Mouse (Mus musculus) lung, postnatal 25 days (tissue): ENCODE data around the gene Arhgef28.

ENCODE experiments used
- DNase-seq: peaks from one replicate; pipeline ENCODE4 v3.0.0; 2022; ENCODE audit warnings: low spot score

The Arhgef28 gene

GRCm38 (mm10) chr13:98015981-98016922 is 190.0 kb downstream of the Arhgef28 start:
- peak; percentile 30 for DNase-seq

GRCm38 (mm10) chr13:98014892-98015291 is 191.3 kb downstream of the Arhgef28 start:
- DNase-seq, result no peak

- peak; percentile 62 for DNase-seq
Measured at GRCm38 (mm10) chr13:98013715-98014114, 192.5 kb downstream of the Arhgef28 start.

- peak; percentile 72 for DNase-seq
Measured at GRCm38 (mm10) chr13:98011931-98012341, 194.3 kb downstream of the Arhgef28 start.

GRCm38 (mm10) chr13:98009070-98009469 is 197.2 kb downstream of the Arhgef28 start:
- DNase-seq, result no peak

- peak; percentile 63 for DNase-seq
Measured at GRCm38 (mm10) chr13:98008588-98008987, 197.7 kb downstream of the Arhgef28 start.

- peak; percentile 60 for DNase-seq
Measured at GRCm38 (mm10) chr13:98005611-98006218, 200.5 kb downstream of the Arhgef28 start.

- no peak for DNase-seq
Measured at GRCm38 (mm10) chr13:98004647-98005414, 201.4 kb downstream of the Arhgef28 start.

GRCm38 (mm10) chr13:98003690-98004089 is 202.5 kb downstream of the Arhgef28 start:
- no peak for DNase-seq

- no peak for DNase-seq
Measured at GRCm38 (mm10) chr13:98002598-98002997, 203.6 kb downstream of the Arhgef28 start.

GRCm38 (mm10) chr13:98002121-98002520 is 204.1 kb downstream of the Arhgef28 start:
- peak; percentile 74 for DNase-seq

- DNase-seq, result no peak
Measured at GRCm38 (mm10) chr13:98001719-98002118, 204.5 kb downstream of the Arhgef28 start.

GRCm38 (mm10) chr13:98000841-98001240 is 205.4 kb downstream of the Arhgef28 start:
- DNase-seq, result no peak

- no peak for DNase-seq
Measured at GRCm38 (mm10) chr13:97999130-97999529, 207.1 kb downstream of the Arhgef28 start.

- DNase-seq, result no peak
Measured at GRCm38 (mm10) chr13:97998570-97998969, 207.7 kb downstream of the Arhgef28 start.

- no peak for DNase-seq
Measured at GRCm38 (mm10) chr13:97990939-97991338, 215.3 kb downstream of the Arhgef28 start.

- DNase-seq, result no peak
Measured at GRCm38 (mm10) chr13:97988796-97989195, 217.4 kb downstream of the Arhgef28 start.

- DNase-seq, result no peak
Measured at GRCm38 (mm10) chr13:97986691-97987090, 219.5 kb downstream of the Arhgef28 start.

- DNase-seq, result no peak
Measured at GRCm38 (mm10) chr13:97977104-97977503, 229.1 kb downstream of the Arhgef28 start.

- DNase-seq, result no peak
Measured at GRCm38 (mm10) chr13:97976642-97977041, 229.6 kb downstream of the Arhgef28 start.

GRCm38 (mm10) chr13:97974532-97975194 is 231.6 kb downstream of the Arhgef28 start:
- DNase-seq, result no peak

GRCm38 (mm10) chr13:97973915-97974314 is 232.3 kb downstream of the Arhgef28 start:
- DNase-seq, result no peak
